Mouse (Mus musculus) stomach, embryonic 16.5 days (tissue): ENCODE measurements around the gene Cd72. TPM values are rescaled to one million over a fixed set of nuclear protein-coding genes. Genes with fewer than 3 reads are reported as not detected.
A peak's percentile ranks its signal among the peaks of the same experiment; 100 is the strongest.

Experiments used
- ATAC-seq: fragments of 200-750 bp; cut with Nextera tagmentation; 2 replicates; pipeline ENCODE4 v1.8.0; 2017; ENCODE audit warnings: moderate number of reproducible peaks, moderate TSS enrichment; ENCODE audit not compliant: insufficient read depth, low FRiP score
- H3K27ac ChIP-seq: fragments of 300-500 bp; sonication (generic); 2 replicates; pipeline ENCODE4 v1.5.1; 2014; ENCODE audit warnings: low read length
- H3K27me3 ChIP-seq: fragments of 300-500 bp; sonication (generic); 2 replicates; pipeline ENCODE4 v1.6.1; 2014; ENCODE audit warnings: low read length, control low read depth, mixed read lengths; ENCODE audit not compliant: control insufficient read depth, insufficient read depth
- H3K36me3 ChIP-seq: fragments of 300-500 bp; sonication (generic); 2 replicates; pipeline ENCODE4 v1.6.1; 2014; ENCODE audit warnings: low read length; ENCODE audit not compliant: control insufficient read depth, insufficient read depth
- H3K4me1 ChIP-seq: fragments of 300-500 bp; sonication (generic); 2 replicates; pipeline ENCODE4 v1.6.1; 2014; ENCODE audit warnings: low read length, control low read depth, mixed read lengths; ENCODE audit not compliant: control insufficient read depth, insufficient read depth
- H3K4me2 ChIP-seq: fragments of 300-500 bp; sonication (generic); 2 replicates; pipeline ENCODE4 v1.6.1; 2014; ENCODE audit warnings: low read depth, low read length, mixed read lengths
- H3K4me3 ChIP-seq: fragments of 300-500 bp; sonication (generic); replicated peaks from 2 replicates; pipeline ENCODE4 v1.5.1; 2014; ENCODE audit warnings: mild to moderate bottlenecking, low read length
- H3K9ac ChIP-seq: fragments of 300-500 bp; sonication (generic); 2 replicates; pipeline ENCODE4 v1.6.1; 2014; ENCODE audit warnings: low read length
- H3K9me3 ChIP-seq: fragments of 300-500 bp; sonication (generic); replicated peaks from 2 replicates; pipeline ENCODE4 v1.6.1; 2016; ENCODE audit warnings: low read length, control low read depth; ENCODE audit not compliant: control insufficient read depth
- WGBS: fragments of 180-500 bp; shearing (Covaris S2); extraction: QIAGEN DNeasy Blood & Tissue Kit; methylation state at CpG from one replicate; pipeline ENCODE4 v1.1.7; 2014; 5-methylcytosine and 5-hydroxymethylcytosine counted together
- polyA plus RNA-seq: library from polyadenylated mRNA; unstranded; fragments of >200 nt; fragmentation: Nextera tagmentation; extraction: Ambion mirVana; gene quantifications from 2 replicates; pipeline ENCODE4 v1.2.1, GENCODE M21; 2015

The Cd72 gene
- polyA plus RNA-seq, 1 experiment from 2014 or later: 3.5 TPM

- Histone ChIP-seq H3K4me1 (peaks cover 11% of the 10 kb centered on the region), H3K9me3 (no peaks in the 10 kb centered on the region), H3K27me3 (no peaks in the 10 kb centered on the region), H3K4me2 (peak overlapping the region; percentile 95), H3K4me3 (peak overlapping the region; percentile 94), H3K9ac (peak overlapping the region; percentile 99), H3K27ac (peak overlapping the region; percentile 95), H3K36me3 (no peaks in the 10 kb centered on the region; the same call in 1 of the 2 replicates)
- under 1% methylated on average over 68 of the region's 88 CpGs for WGBS
- peak; percentile 79 for ATAC-seq
Observed at GRCm38 (mm10) chr4:43442456-43443361, 11.7 kb downstream of the Cd72 start.

GRCm38 (mm10) chr4:43442044-43442443 is 12.4 kb downstream of the Cd72 start:
- under 1% methylated on average over 33 of the region's 33 CpGs for WGBS
- no peaks in the 10 kb centered on the region for H3K9me3 ChIP-seq
- no peaks in the 10 kb centered on the region for H3K27me3 ChIP-seq
- H3K27ac ChIP-seq: peak overlapping the region; percentile 95
- peak; percentile 94 for ATAC-seq
- peak overlapping the region; percentile 94 for H3K4me3 ChIP-seq
- no peaks in the 10 kb centered on the region; the same call in 1 of the 2 replicates for H3K36me3 ChIP-seq
- peak overlapping the region; percentile 99 for H3K9ac ChIP-seq
- peak overlapping the region; percentile 95 for H3K4me2 ChIP-seq
- H3K4me1 ChIP-seq: peaks cover 11% of the 10 kb centered on the region

GRCm38 (mm10) chr4:43441639-43442038 is 12.8 kb downstream of the Cd72 start, which contains the start of gene Tesk1:
Tesk1 (plus strand) TSS chr4:43441939.
- 24% methylated on average over 4 of the region's 4 CpGs for WGBS
- H3K9ac ChIP-seq: peak within 1 kb of the TSS; percentile 99

GRCm38 (mm10) chr4:43432832-43433231 is 21.6 kb downstream of the Cd72 start:
- Histone ChIP-seq H3K9me3 (no peaks in the 10 kb centered on the region), H3K9ac (no peak overlapping the region), H3K36me3 (no peaks in the 10 kb centered on the region), H3K4me1 (peaks cover 7% of the 10 kb centered on the region; the same call in 1 of the 2 replicates), H3K4me3 (no peak overlapping the region), H3K27me3 (no peaks in the 10 kb centered on the region), H3K27ac (no peak overlapping the region), H3K4me2 (no peak overlapping the region)
- ATAC-seq: no peak
- WGBS: 80% methylated on average over 1 of the region's 1 CpGs

More at GRCm38 (mm10) chr4:43441639-43442038, 12.8 kb downstream of the Cd72 start, which contains the start of gene Tesk1:
- Histone ChIP-seq H3K4me2 (peak within 1 kb of the TSS; percentile 95), H3K27me3 (no peaks in the 10 kb centered on the region), H3K4me1 (peaks cover 11% of the 10 kb centered on the region), H3K36me3 (no peaks in the 10 kb centered on the region; the same call in 1 of the 2 replicates), H3K27ac (peak within 1 kb of the TSS; percentile 95), H3K9me3 (no peaks in the 10 kb centered on the region), H3K4me3 (peak within 1 kb of the TSS; percentile 94)
- no peak for ATAC-seq

GRCm38 (mm10) chr4:43431690-43432089 is 22.7 kb downstream of the Cd72 start:
- H3K27ac ChIP-seq: no peak overlapping the region; the same call in 1 of the 2 replicates

GRCm38 (mm10) chr4:43428946-43429345 is 25.5 kb downstream of the Cd72 start, which contains the start of gene Fam166b:
Fam166b (minus strand) TSS chr4:43429134.
- Histone ChIP-seq H3K4me2 (peak within 1 kb of the TSS; percentile 36; the same call in 1 of the 2 replicates), H3K27ac (peak within 1 kb of the TSS; percentile 36; the same call in 1 of the 2 replicates), H3K9me3 (no peaks in the 10 kb centered on the region), H3K4me1 (peaks cover 11% of the 10 kb centered on the region; the same call in 1 of the 2 replicates), H3K9ac (peak within 1 kb of the TSS; percentile 50), H3K36me3 (peaks cover 14% of the 10 kb centered on the region), H3K4me3 (no peak within 1 kb of the TSS), H3K27me3 (peaks cover 6% of the 10 kb centered on the region; the same call in 1 of the 2 replicates)
- ATAC-seq: peak; percentile 18; the same call in 1 of the 2 replicates
- WGBS: 17% methylated on average over 10 of the region's 10 CpGs

More at GRCm38 (mm10) chr4:43431690-43432089, 22.7 kb downstream of the Cd72 start:
- peak; percentile 54; the same call in 1 of the 2 replicates for ATAC-seq
- Histone ChIP-seq H3K4me3 (no peak overlapping the region), H3K9me3 (no peaks in the 10 kb centered on the region), H3K27me3 (peaks cover 4% of the 10 kb centered on the region; the same call in 1 of the 2 replicates), H3K9ac (no peak overlapping the region; the same call in 1 of the 2 replicates), H3K4me1 (peaks cover 7% of the 10 kb centered on the region; the same call in 1 of the 2 replicates), H3K36me3 (0 out of 2 replicates have a peak, but pooled peaks cover 1% of the 10 kb centered on the region), H3K4me2 (no peak overlapping the region)
- 5% methylated on average over 4 of the region's 4 CpGs for WGBS

- Histone ChIP-seq H3K27me3 (peaks cover 6% of the 10 kb centered on the region; the same call in 1 of the 2 replicates), H3K9me3 (no peaks in the 10 kb centered on the region), H3K4me3 (no peak overlapping the region), H3K4me2 (peak overlapping the region; percentile 36; the same call in 1 of the 2 replicates), H3K36me3 (peaks cover 19% of the 10 kb centered on the region), H3K27ac (peak overlapping the region; percentile 36; the same call in 1 of the 2 replicates), H3K4me1 (peaks cover 11% of the 10 kb centered on the region; the same call in 1 of the 2 replicates), H3K9ac (peak overlapping the region; percentile 50)
- ATAC-seq: no peak
- 34% methylated on average over 16 of the region's 16 CpGs for WGBS
Observed at GRCm38 (mm10) chr4:43428180-43428861, 26.1 kb downstream of the Cd72 start.

GRCm38 (mm10) chr4:43427501-43428179 is 26.8 kb downstream of the Cd72 start:
- peaks cover 6% of the 10 kb centered on the region; the same call in 1 of the 2 replicates for H3K27me3 ChIP-seq
- no peak for ATAC-seq
- peaks cover 11% of the 10 kb centered on the region; the same call in 1 of the 2 replicates for H3K4me1 ChIP-seq
- no peak overlapping the region for H3K9ac ChIP-seq
- H3K4me3 ChIP-seq: no peak overlapping the region
- H3K36me3 ChIP-seq: peaks cover 19% of the 10 kb centered on the region
- H3K27ac ChIP-seq: no peak overlapping the region
- 34% methylated on average over 23 of the region's 23 CpGs for WGBS
- no peak overlapping the region for H3K4me2 ChIP-seq
- H3K9me3 ChIP-seq: no peaks in the 10 kb centered on the region
